Mouse (Mus musculus) ES-Bruce4 (cell line): Measurements from ENCODE around the gene Ldlrad1.

ENCODE experiments used
- CTCF ChIP-seq: IDR thresholded peaks from one replicate; pipeline ENCODE4 v1.8.1; 2011; ENCODE audit warnings: low read depth, low read length
- POLR2A ChIP-seq: IDR thresholded peaks from one replicate; pipeline ENCODE4 v1.8.1; 2011; ENCODE audit warnings: low read length; ENCODE audit not compliant: insufficient read depth

DNA sequence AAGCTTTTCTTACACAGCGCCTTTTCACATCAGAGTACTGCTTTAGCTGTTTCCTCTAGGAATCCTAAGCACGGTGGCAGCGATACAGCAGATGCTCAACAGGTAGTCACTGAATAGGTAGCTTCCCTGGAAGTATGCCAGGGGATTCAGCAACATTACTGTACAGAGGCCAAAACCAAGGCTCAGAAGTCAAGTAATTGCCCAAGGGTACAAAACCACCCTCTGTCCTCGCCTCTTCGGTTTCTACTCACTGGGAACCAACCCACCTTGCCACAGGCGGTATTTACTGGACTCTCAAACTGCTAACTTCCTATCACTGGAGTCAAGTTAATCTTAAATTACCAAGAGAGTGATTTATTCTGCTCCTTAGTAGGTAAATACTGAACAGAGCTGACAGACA lies 31.2 kb downstream of the Ldlrad1 start:
- TF ChIP-seq POLR2A, result no peak
- no peak for TF ChIP-seq CTCF
